Mouse (Mus musculus) frontal cortex, postnatal 10 days (tissue): ENCODE measurements around the gene Cdk2ap2.
A peak's percentile ranks its signal among the peaks of the same experiment; 100 is the strongest.

Experiments used
- DNase-seq, 2 experiments: peaks; one replicate each; pipeline ENCODE4 v3.0.0; 2022; ENCODE audit warnings: low spot score in 2 of 2, mixed read lengths in 1 of 2

The Cdk2ap2 gene

DNA sequence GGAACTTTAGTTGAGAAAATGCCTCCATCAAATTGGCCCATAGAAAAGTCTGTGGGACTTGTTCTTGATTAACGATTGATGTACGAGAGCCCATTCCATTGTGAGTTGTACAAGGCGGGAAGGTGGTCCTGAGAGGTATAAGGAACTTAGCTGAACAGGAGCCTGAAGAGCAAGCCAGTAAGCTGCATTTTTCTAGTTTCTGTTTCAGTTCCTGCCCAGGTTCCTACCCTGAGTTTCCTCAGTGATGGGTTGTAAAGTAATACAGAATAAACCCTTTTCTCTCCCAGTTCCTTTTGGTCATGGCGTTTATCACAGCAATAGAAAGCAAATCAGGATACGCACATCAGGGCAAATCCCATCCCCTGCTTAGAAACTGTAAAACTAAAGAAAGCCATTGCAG is 40.9 kb downstream of the Cdk2ap2 start:
- DNase-seq = no peak

DNA sequence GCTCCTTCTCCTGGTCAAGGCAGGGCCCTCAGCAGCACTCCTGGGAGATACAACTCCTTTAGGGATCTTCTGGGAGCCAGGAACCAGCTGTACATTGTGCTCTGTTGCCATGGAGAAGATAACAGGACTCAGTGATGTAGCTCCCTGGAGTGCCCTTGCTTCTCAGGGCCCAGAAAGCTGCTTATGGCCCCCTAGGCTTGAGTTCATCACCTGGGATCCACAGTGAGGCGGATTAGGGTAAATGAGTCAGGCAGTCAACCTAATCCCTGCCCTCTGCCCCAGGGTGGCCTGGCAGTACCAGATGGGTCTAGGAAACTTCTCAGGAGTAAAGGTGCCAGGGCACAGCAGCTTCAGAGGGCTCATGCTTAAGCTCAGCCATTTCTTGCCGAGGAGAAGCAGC is 42.5 kb downstream of the Cdk2ap2 start, which contains the start of gene Gpr152:
TSS of gene Gpr152 (plus strand) at position 342 of the 400 bp plus-strand sequence.
- DNase-seq = no peak

DNA sequence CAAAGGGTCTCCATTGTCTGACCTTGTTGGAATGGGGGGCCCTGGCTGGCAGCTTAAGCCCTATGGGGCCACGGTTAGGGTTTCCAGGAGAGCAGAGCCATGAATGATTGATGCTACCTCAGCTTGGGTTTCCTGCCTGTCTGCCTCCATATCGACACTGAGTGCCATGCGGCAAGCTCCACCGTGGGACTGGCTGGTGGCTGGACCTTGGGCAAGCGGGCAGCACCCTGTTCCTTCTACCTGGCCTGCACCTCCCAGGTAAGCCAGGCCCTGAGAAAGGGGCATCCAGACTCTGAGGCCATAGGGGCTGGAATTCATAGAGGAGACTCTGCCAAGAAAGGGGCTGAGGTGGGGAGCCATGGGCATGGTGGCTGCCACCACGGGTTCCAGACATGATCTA is 43.2 kb downstream of the Cdk2ap2 start:
- DNase-seq = no peak

DNA sequence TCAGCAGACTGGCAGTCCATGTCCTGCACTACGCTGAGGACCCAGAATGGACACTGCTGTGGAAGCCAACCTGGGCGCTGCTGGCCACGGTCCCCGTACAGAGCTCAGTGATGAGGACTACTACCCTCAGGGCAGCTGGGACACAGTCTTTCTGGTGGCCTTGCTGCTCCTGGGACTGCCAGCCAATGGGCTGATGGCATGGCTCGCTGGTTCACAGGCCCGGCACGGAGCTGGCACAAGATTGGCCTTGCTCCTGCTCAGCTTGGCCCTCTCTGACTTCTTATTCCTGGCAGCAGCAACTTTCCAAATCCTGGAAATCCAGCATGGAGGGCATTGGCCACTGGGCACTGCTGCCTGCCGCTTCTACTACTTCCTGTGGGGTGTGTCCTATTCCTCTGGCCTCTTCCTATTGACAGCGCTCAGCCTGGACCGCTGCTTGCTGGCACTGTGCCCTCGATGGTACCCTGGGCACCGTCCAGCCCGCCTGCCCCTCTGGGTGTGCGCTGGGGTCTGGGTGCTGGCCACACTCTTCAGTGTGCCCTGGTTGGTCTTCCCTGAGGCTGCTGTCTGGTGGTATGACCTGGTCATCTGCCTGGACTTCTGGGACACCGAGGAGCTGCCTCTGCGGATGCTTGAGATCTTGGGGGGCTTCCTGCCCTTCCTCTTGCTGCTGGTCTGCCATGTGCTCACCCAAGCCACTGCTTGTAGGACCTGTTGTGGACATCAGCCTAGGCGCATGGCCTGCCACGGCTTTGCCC is 45.6 kb downstream of the Cdk2ap2 start:
- DNase-seq = no peak

- no peak for DNase-seq
Measured at GRCm38 (mm10) chr19:4143759-4144268, 46.8 kb downstream of the Cdk2ap2 start, which contains the start of gene Cabp4. Gene Cabp4 (minus strand): TSS chr19:4144033.

- no peak for DNase-seq
Measured at GRCm38 (mm10) chr19:4144550-4145498, 47.8 kb downstream of the Cdk2ap2 start.

- DNase-seq = no peak
Measured at GRCm38 (mm10) chr19:4145936-4146335, 49.0 kb downstream of the Cdk2ap2 start.

- no peak for DNase-seq
Measured at GRCm38 (mm10) chr19:4146366-4147021, 49.5 kb downstream of the Cdk2ap2 start.

DNA sequence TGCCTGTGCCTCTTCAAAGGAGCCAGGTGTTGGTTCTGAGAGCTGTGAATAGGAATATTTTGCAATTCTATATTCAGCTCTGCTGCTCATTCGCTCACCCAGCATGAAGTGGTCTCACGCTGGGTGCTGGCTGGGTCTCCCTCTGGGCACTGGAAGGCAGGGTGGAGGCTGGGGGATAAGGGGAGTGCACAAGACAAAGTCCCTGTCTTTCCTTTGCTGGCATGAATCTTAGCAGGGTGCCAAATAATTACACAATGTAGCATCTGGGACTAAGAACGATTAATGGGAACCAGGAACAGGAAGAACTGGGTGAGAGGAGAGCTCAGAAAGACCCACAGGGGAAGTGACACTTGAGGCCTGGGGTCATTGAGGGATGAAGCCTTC is 50.0 kb downstream of the Cdk2ap2 start:
- no peak for DNase-seq

- DNase-seq = no peak
Measured at GRCm38 (mm10) chr19:4147782-4148490, 51.0 kb downstream of the Cdk2ap2 start.

DNA sequence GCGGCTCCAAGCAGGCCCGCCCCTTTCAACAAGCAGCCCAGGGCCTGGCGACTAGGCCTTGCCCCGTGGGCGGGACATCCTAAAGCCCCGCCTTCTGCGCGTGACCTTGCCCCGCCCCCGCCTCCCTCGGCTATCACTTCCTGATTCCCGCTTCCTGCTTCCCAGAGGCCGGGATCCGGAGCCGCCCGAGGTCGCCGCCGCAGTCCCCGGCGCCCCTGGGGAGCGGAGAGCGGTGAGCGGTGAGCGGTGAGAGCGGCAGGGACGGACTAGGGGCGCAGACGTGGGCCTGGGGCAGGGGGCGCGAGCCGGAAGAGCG is 51.5 kb downstream of the Cdk2ap2 start, which contains the start of gene Coro1b:
TSS of gene Coro1b (plus strand) at position 129 of the 316 bp plus-strand sequence.
- peak; percentile 91 to 95 for DNase-seq
